Mouse (Mus musculus) heart, embryonic 14.5 days (tissue): Measurements from ENCODE around the gene LTO1. TPM values are rescaled to one million over a fixed set of nuclear protein-coding genes. Genes with fewer than 3 reads are reported as not detected.
"Not testable (repeated sequence)": the region's sequence is repeated elsewhere in the genome, so short reads cannot be mapped to it uniquely, and the experiment has no call there.

Experiments used
- ATAC-seq: fragments of 200-750 bp; cut with Nextera tagmentation; 2 replicates; pipeline ENCODE4 v1.8.0; 2017; ENCODE audit warnings: low read depth, moderate TSS enrichment; ENCODE audit not compliant: insufficient number of reproducible peaks, insufficient read depth, low FRiP score
- H3K27ac ChIP-seq, 2 experiments: fragments of 200-500 bp in 1 of 2; fragments of 300-500 bp in 1 of 2; sonication (generic) in 1 of 2; replicated peaks in 1 of 2; 2 replicates each; pipeline ENCODE4 v1.5.1; 2012 to 2014; ENCODE audit warnings: low read depth in 2 of 2, low read length in 2 of 2, control low read depth in 1 of 2, mild to moderate bottlenecking in 1 of 2, mixed read lengths in 1 of 2; ENCODE audit not compliant: control insufficient read depth in 1 of 2, insufficient read depth in 1 of 2
- H3K27me3 ChIP-seq: fragments of 300-500 bp; sonication (generic); 2 replicates; pipeline ENCODE4 v1.6.1; 2014; ENCODE audit warnings: mild to moderate bottlenecking, low read length, control low read depth; ENCODE audit not compliant: control insufficient read depth, insufficient read depth
- H3K36me3 ChIP-seq: fragments of 300-500 bp; sonication (generic); 2 replicates; pipeline ENCODE4 v1.6.1; 2014; ENCODE audit warnings: mild to moderate bottlenecking, control low read depth, low read length, mixed read lengths; ENCODE audit not compliant: control insufficient read depth, insufficient read depth
- H3K4me1 ChIP-seq, 2 experiments: fragments of 200-500 bp in 1 of 2; fragments of 300-500 bp in 1 of 2; sonication (generic) in 1 of 2; 2 replicates each; pipeline ENCODE4 v1.6.1; 2012 to 2014; ENCODE audit warnings: low read length in 2 of 2, control low read depth in 1 of 2, mixed read lengths in 1 of 2; ENCODE audit not compliant: control insufficient read depth in 2 of 2, insufficient read depth in 2 of 2
- H3K4me2 ChIP-seq: fragments of 300-500 bp; sonication (generic); 2 replicates; pipeline ENCODE4 v1.6.1; 2014; ENCODE audit warnings: mild to moderate bottlenecking, low read length
- H3K4me3 ChIP-seq, 2 experiments: fragments of 200-500 bp in 1 of 2; fragments of 300-500 bp in 1 of 2; sonication (generic) in 1 of 2; 2 replicates each; pipeline ENCODE4 v1.5.1; 2012 to 2014; ENCODE audit warnings: low read length in 2 of 2, mild to moderate bottlenecking in 2 of 2, control low read depth in 1 of 2, low read depth in 1 of 2, moderate library complexity in 1 of 2; ENCODE audit not compliant: control insufficient read depth in 1 of 2, insufficient read depth in 1 of 2
- H3K9ac ChIP-seq: fragments of 300-500 bp; sonication (generic); 2 replicates; pipeline ENCODE4 v1.6.1; 2014; ENCODE audit warnings: mild to moderate bottlenecking, low read length
- H3K9me3 ChIP-seq: fragments of 300-500 bp; sonication (generic); 2 replicates; pipeline ENCODE4 v1.6.1; 2016; ENCODE audit warnings: low read length, control low read depth; ENCODE audit not compliant: control insufficient read depth
- WGBS: fragments of 180-500 bp; shearing (Covaris S2); extraction: QIAGEN DNeasy Blood & Tissue Kit; methylation state at CpG from one replicate; pipeline ENCODE4 v1.1.7; 2014; 5-methylcytosine and 5-hydroxymethylcytosine counted together
- polyA plus RNA-seq: library from polyadenylated mRNA; unstranded; fragments of >200 nt; fragmentation: Nextera tagmentation; extraction: Ambion mirVana; gene quantifications from 2 replicates; pipeline ENCODE4 v1.2.1, GENCODE M21; 2014

The LTO1 gene
- polyA plus RNA-seq, 1 experiment from 2014 or later: 19.2 TPM

DNA sequence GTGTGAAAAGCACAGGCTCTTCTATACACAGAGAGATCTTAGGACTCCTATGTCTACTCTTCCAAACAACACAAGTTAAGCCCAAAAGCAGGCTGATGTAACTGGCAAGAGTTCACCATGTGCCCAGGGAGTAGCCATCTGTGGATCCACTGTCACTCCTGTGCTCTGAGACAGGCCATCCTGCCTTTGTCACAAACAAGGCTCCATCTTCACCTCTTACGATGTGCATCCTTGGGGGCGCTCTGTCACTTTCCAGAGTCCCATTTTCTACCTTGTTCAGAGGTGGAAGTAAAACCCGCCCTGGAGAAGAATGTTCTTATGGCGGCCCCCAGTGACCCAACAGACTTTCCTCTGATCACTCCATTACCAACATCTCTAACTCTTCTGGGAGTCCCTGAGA lies 20.2 kb upstream of the LTO1 start:
- no peak for ATAC-seq
- H3K27me3 ChIP-seq: peaks cover 73% of the 10 kb centered on the region
- H3K36me3 ChIP-seq: no peaks in the 10 kb centered on the region
- peak overlapping the region; percentile 79 for H3K4me2 ChIP-seq
- peaks cover 6 to 20% of the 10 kb centered on the region in 2 experiments; a peak in 3 of 4 replicates for H3K4me1 ChIP-seq
- H3K9me3 ChIP-seq: no peaks in the 10 kb centered on the region
- H3K27ac ChIP-seq: no peak overlapping the region
- 0 out of 4 replicates have a peak overlapping the region, but pooled peaks of 1 of the 2 experiments have one; percentile 40 for H3K4me3 ChIP-seq
- no peak overlapping the region for H3K9ac ChIP-seq
- WGBS: 6% methylated on average over 4 of the region's 4 CpGs

DNA sequence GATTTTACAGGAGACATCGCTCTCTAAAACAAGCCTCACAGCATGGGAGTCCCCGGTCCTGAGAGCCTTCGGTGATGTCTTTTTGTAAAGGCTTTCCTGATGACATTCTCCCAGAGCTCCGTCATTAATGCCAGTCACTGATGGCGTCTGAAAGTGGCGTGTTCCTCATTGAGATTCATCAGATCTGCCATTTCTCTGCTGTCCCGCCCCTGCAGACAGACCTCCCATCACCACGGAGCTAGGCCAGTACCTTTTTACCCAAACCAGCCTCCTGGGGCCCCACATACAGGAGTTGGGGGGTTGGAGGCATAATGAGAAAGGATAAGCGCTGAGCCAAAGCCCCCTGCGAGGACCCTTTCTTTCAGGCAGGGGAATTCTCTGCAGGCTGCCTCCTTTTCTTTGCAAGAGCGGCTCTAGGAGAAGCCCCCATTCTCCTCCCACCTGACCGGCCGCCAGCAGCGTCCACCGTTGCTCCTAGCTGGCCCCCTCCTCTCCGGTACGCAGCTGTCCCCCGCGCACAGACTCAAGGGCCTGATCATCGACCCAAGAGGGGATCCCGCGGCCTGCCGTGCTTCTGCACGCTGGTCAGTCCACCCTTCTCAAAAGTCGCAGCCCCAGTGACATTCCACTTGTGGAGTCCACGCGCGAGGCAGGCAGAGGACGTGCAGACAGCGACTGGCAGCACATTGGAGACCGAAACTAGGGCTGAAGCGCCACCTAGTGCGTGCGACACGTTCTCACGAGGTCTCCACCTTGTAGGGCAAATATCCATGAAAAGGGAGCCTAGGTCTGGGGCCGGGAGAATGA lies 19.4 kb upstream of the LTO1 start:
- H3K36me3 ChIP-seq: no peaks in the 10 kb centered on the region
- ATAC-seq: peak; percentile 81
- H3K4me1 ChIP-seq: peaks cover 6 to 20% of the 10 kb centered on the region in 2 experiments; a peak in 3 of 4 replicates
- H3K4me3 ChIP-seq: peak overlapping the region; percentile 40 to 48
- H3K9ac ChIP-seq: peak overlapping the region; percentile 55
- WGBS: under 1% methylated on average over 36 of the region's 37 CpGs
- no peak overlapping the region for H3K27ac ChIP-seq
- H3K9me3 ChIP-seq: no peaks in the 10 kb centered on the region
- H3K27me3 ChIP-seq: peaks cover 71% of the 10 kb centered on the region
- peak overlapping the region; percentile 79 for H3K4me2 ChIP-seq

DNA sequence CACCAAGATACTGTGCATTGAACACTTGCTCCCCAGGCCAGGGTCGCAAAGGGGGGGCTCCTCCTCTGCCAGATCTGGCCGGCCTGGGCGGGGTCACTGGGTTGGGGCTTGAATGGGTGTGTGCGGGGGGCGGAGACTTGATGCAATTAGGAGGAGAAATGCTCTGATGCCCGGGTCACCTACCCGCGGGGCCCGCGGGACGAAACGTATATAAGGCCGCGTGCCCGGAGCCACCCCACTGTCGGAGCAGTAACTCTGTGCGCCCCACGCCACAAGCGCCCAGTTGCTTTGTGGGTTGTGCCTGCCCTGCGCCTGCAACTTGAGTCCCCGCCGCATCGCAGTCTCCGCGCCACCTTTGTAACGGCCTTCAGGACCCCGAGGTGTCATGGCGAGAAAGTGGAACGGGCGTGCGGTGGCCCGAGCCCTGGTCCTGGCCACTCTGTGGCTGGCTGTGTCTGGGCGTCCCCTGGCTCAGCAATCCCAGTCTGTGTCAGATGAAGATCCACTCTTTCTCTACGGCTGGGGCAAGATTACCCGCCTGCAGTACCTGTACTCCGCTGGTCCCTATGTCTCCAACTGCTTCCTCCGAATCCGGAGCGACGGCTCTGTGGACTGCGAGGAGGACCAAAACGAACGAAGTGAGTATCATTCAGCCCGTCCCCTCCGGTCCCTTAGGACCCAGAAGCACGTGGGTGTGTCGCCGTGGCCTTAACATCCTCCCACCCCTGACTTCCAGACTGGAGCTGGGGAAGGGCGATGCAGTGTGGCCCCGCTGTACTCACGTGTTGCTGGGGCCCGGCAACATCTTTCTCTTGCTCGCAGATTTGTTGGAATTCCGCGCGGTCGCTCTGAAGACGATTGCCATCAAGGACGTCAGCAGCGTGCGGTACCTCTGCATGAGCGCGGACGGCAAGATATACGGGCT lies 18.3 kb upstream of the LTO1 start, which contains the start of gene Fgf15:
Fgf15 (plus strand) TSS at position 238 of the 925 bp plus-strand sequence.
- Histone ChIP-seq H3K9me3 (no peaks in the 10 kb centered on the region), H3K27ac (no peak within 1 kb of the TSS), H3K4me2 (peak within 1 kb of the TSS; percentile 79), H3K27me3 (peaks cover 71% of the 10 kb centered on the region), H3K36me3 (no peaks in the 10 kb centered on the region), H3K4me1 (peaks cover 6 to 20% of the 10 kb centered on the region in 2 experiments; a peak in 3 of 4 replicates), H3K9ac (peak within 1 kb of the TSS; percentile 55), H3K4me3 (peak within 1 kb of the TSS; percentile 40 to 48)
- WGBS: 1% methylated on average over 65 of the region's 65 CpGs
- ATAC-seq: no peak

DNA sequence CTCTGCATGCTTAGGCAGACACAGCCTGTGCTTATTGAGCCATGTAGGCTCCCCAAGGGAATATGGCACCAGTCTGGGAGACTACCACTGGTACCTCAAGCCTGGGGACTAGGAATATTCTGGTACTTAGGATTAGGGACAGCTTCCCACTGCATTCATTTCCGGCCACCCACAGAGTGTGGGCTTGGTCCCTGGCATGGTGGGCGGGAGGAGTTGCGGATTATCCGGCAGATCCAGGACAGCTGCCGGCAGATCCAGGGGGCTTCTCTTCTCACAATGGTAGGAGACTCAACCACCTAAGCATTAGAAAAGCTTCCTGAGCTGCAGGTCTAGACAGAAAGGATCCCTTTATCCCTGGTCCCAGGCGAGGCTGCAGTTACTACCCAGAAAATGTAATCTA lies 16.4 kb upstream of the LTO1 start:
- Histone ChIP-seq H3K9me3 (no peaks in the 10 kb centered on the region), H3K27me3 (peaks cover 66% of the 10 kb centered on the region), H3K4me1 (peaks cover 6 to 20% of the 10 kb centered on the region in 2 experiments; a peak in 3 of 4 replicates), H3K4me2 (no peak overlapping the region), H3K9ac (no peak overlapping the region), H3K36me3 (no peaks in the 10 kb centered on the region), H3K27ac (no peak overlapping the region), H3K4me3 (no peak overlapping the region)
- no peak for ATAC-seq
- 52% methylated on average over 6 of the region's 6 CpGs for WGBS

DNA sequence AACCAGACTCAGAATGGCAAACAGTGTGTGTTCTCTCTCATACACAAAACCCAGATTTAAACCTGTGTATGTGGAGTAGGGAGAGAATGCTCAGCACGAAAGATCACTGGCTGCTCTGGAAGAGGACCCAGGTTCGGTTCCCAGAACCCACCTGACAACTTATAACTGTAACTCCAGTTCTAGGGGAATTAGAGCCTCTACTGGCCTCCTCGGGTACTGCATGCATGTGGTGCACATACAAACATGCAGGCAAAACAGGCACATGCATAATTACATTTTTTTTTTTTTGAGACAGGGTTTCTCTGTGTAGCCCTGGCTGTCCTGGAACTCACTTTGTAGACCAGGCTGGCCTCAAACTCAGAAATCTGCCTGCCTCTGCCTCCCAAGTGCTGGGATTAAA lies 9.4 kb upstream of the LTO1 start:
- H3K36me3 ChIP-seq, H3K4me2 ChIP-seq, H3K4me3 ChIP-seq, H3K4me1 ChIP-seq, ATAC-seq, H3K27ac ChIP-seq, H3K9me3 ChIP-seq, H3K9ac ChIP-seq, H3K27me3 ChIP-seq: not testable (repeated sequence)
- WGBS: 85% methylated on average over 3 of the region's 3 CpGs

DNA sequence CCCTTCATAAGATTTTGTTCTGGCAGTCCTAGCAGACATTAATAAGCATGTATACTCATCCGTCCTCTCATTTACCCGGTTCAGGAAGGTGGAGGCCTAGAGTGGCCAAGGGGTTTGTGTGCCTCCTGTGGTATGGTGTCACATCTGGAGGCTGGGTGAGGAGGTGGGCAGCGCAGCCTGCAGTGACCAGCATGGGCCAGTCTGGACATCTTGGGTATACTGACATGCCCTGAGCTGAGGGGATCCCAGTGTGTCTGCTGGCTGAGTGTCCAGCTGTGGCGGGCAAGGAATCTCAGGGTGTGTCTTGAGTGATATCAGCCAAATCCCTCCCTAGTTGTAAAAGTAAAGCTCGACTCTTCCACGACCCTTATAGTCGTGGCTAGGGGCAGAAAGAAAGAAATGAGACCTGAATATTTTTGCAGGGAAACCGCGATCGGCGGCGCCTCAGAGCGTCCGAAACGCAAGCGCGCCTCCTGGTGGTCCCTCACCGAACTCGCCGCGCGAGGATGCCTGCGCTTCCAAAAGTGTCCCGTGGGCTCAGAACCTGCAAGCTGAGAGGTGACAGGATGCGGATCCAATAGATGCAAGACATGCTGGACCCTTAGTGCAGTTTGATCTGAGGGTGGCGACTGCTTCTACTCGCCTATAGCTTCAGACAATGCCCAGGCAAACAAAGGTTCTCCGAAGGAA lies 8.0 kb upstream of the LTO1 start:
- H3K9me3 ChIP-seq: no peaks in the 10 kb centered on the region
- 12% methylated on average over 28 of the region's 28 CpGs for WGBS
- H3K9ac ChIP-seq: no peak overlapping the region
- peaks cover 3% of the 10 kb centered on the region in 2 experiments; a peak in 2 of 4 replicates for H3K4me1 ChIP-seq
- no peaks in the 10 kb centered on the region for H3K36me3 ChIP-seq
- no peak for ATAC-seq
- no peak overlapping the region for H3K27ac ChIP-seq
- peaks cover 8% of the 10 kb centered on the region; the same call in 1 of the 2 replicates for H3K27me3 ChIP-seq
- H3K4me3 ChIP-seq: peak overlapping the region in 1 of 2 experiments; percentile 23; a peak in 1 of 4 replicates
- peak overlapping the region; percentile 42 for H3K4me2 ChIP-seq

DNA sequence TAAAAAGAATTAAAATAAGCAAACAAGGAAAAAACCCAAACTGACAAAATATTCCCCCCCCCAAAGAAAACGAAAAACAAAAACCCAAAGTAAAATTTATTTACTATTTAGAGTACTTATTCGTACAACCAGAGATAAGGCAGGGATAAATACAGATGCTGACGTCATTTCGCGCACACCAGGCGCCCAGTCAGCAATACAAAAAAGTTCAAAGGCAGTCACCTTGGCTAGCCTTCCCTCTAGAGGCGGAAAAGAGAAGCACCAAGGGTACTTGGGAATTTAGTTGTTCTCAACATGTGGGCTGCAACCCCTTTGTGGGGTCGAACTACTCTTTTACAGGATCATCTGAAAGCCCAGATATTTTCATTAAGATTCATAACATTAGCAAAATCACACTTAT lies 7.1 kb upstream of the LTO1 start:
- H3K4me1 ChIP-seq: peaks cover 3% of the 10 kb centered on the region in 2 experiments; a peak in 2 of 4 replicates
- H3K9ac ChIP-seq: no peak overlapping the region
- peaks cover 5% of the 10 kb centered on the region; the same call in 1 of the 2 replicates for H3K27me3 ChIP-seq
- no peak overlapping the region for H3K4me3 ChIP-seq
- no peak overlapping the region for H3K27ac ChIP-seq
- no peaks in the 10 kb centered on the region for H3K36me3 ChIP-seq
- no peaks in the 10 kb centered on the region for H3K9me3 ChIP-seq
- ATAC-seq: no peak
- H3K4me2 ChIP-seq: no peak overlapping the region
- WGBS: 7% methylated on average over 8 of the region's 8 CpGs
